18 mouse cellular contexts compared by ENCODE assay signal in genomic region chr13:19603719-19604118, GRCm38 (mm10). TPM values are rescaled to one million over a fixed set of nuclear protein-coding genes. Genes with fewer than 3 reads are reported as not detected.
"Had no signal": no experiment of that assay in that cellular context is flagged by ENCODE, and none has a peak within 500 bp of the region (broad histone marks: within the 10 kb centered on the region; RNA-seq: fewer than 3 reads in every experiment).

No protein-coding gene starts in this region.

- H3K9me3 ChIP-seq: limb, embryonic 15.5 days; liver, embryonic 12.5 days; megakaryocyte, embryonic 14.5 days; midbrain, embryonic 13.5 days; midbrain, embryonic 15.5 days; neural tube, embryonic 12.5 days had no signal

- H3K36me3 ChIP-seq: limb, embryonic 15.5 days; liver, embryonic 12.5 days; midbrain, embryonic 15.5 days; neural tube, embryonic 12.5 days had no signal

- H3K4me3 ChIP-seq: limb, embryonic 15.5 days; liver, embryonic 12.5 days; megakaryocyte, embryonic 14.5 days; midbrain, embryonic 13.5 days; midbrain, embryonic 15.5 days; neural tube, embryonic 12.5 days had no signal

- H3K27ac ChIP-seq: limb, embryonic 15.5 days; liver, embryonic 12.5 days; liver, embryonic 14.5 days; macrophage; midbrain, embryonic 13.5 days; midbrain, embryonic 15.5 days; neural tube, embryonic 12.5 days had no signal

- H3K27me3 ChIP-seq: limb, embryonic 15.5 days; liver, embryonic 12.5 days; megakaryocyte, embryonic 14.5 days; midbrain, embryonic 13.5 days; midbrain, embryonic 15.5 days; neural tube, embryonic 12.5 days had no signal

- H3K9ac ChIP-seq: limb, embryonic 15.5 days; liver, embryonic 12.5 days; liver, embryonic 14.5 days; lung, embryonic 14.5 days; midbrain, embryonic 13.5 days; midbrain, embryonic 15.5 days; neural tube, embryonic 12.5 days had no signal

- ATAC-seq: liver, embryonic 12.5 days; midbrain, embryonic 13.5 days; midbrain, embryonic 15.5 days had no signal

- DNase-seq: lung, embryonic 14.5 days; retina, postnatal 1 day; right cerebral cortex, adult 18-20 months; right cerebral cortex, postnatal 25 days; right cerebral cortex, postnatal 4 days; spleen, adult 18-20 months; thymus, adult 18-20 months; thymus, postnatal 14 days; thymus, postnatal 36 days had no signal

- H3K4me2 ChIP-seq: limb, embryonic 15.5 days; liver, embryonic 12.5 days; lung, embryonic 14.5 days; midbrain, embryonic 11.5 days; midbrain, embryonic 13.5 days; midbrain, embryonic 15.5 days; neural tube, embryonic 12.5 days had no signal

- H3K4me1 ChIP-seq: limb, embryonic 15.5 days; megakaryocyte, embryonic 14.5 days; midbrain, embryonic 13.5 days; midbrain, embryonic 15.5 days; neural tube, embryonic 12.5 days had no signal

RNA-seq across cellular contexts. Expression of gene Sfrp4, which starts 19.2 kb away (rescaled TPM):
- polyA plus RNA-seq: macrophage had no signal
